Mouse (Mus musculus) heart, adult 2 months (tissue): ENCODE measurements around the gene Wwc2. TPM values are rescaled to one million over a fixed set of nuclear protein-coding genes. Genes with fewer than 3 reads are reported as not detected.
A peak's percentile ranks its signal among the peaks of the same experiment; 100 is the strongest.

Experiments used
- DNase-seq, 2 experiments: peaks; one replicate each; pipeline ENCODE4 v3.0.0; 2021
- H3K27ac ChIP-seq: fragments of 200-600 bp; 2 replicates; pipeline ENCODE4 v1.8.1; 2022
- H3K27me3 ChIP-seq: fragments of 200-500 bp; 2 replicates; pipeline ENCODE4 v1.6.1; 2012; ENCODE audit warnings: mild to moderate bottlenecking, low read length, inconsistent platforms, mixed read lengths; ENCODE audit not compliant: control insufficient read depth, insufficient read depth
- H3K36me3 ChIP-seq: fragments of 200-500 bp; 2 replicates; pipeline ENCODE4 v1.6.1; 2012; ENCODE audit warnings: low read length, inconsistent platforms; ENCODE audit not compliant: control insufficient read depth, insufficient read depth
- H3K4me1 ChIP-seq: fragments of 200-500 bp; 2 replicates; pipeline ENCODE4 v1.6.1; 2011; ENCODE audit warnings: low read length; ENCODE audit not compliant: control insufficient read depth, insufficient read depth
- H3K4me3 ChIP-seq: fragments of 200-600 bp; 2 replicates; pipeline ENCODE4 v1.8.1; 2022
- H3K79me2 ChIP-seq: fragments of 200-500 bp; replicated peaks from 2 replicates; pipeline ENCODE4 v1.6.1; 2012; ENCODE audit warnings: mild to moderate bottlenecking, inconsistent platforms, low read length, moderate library complexity, mixed read lengths; ENCODE audit not compliant: control insufficient read depth, insufficient read depth
- H3K9ac ChIP-seq: fragments of 200-500 bp; 2 replicates; pipeline ENCODE4 v1.6.1; 2012; ENCODE audit warnings: low read depth, mild to moderate bottlenecking, control low read depth, inconsistent platforms, low read length, mixed read lengths
- CTCF ChIP-seq: fragments of 200-600 bp; IDR thresholded peaks from 2 replicates; pipeline ENCODE4 v1.8.1; 2022; ENCODE audit warnings: antibody characterized with exemption, mild to moderate bottlenecking, moderate library complexity
- EP300 ChIP-seq: fragments of 200-500 bp; IDR thresholded peaks from 2 replicates; pipeline ENCODE4 v1.6.1; 2011; ENCODE audit warnings: low read depth, low read length, control low read depth; ENCODE audit not compliant: insufficient read depth
- POLR2A ChIP-seq: fragments of 200-500 bp; IDR thresholded peaks from 2 replicates; pipeline ENCODE4 v1.6.1; 2011; ENCODE audit warnings: mild to moderate bottlenecking, low read depth, low read length, control low read depth; ENCODE audit not compliant: insufficient read depth
- WGBS: fragments of 180-500 bp; shearing (Covaris S2); methylation state at CpG from one replicate; pipeline ENCODE4 v1.1.7; 2018; 5-methylcytosine and 5-hydroxymethylcytosine counted together
- intact Hi-C: fragments of 180-260 bp; cut with DNase I; formaldehyde crosslinking; loops from one replicate; pipeline ENCODE4 v1.15.1; 2025
- polyA plus RNA-seq: library from polyadenylated mRNA; depleted of rRNA; stranded (reverse); fragments of >200 nt; gene quantifications from 2 replicates; pipeline ENCODE4 v1.2.3, GENCODE M21; 2012
- total RNA-seq, 2 experiments: library from RNA; stranded (reverse); gene quantifications; 2 replicates each; pipeline ENCODE4 v1.2.3; 2021

Wwc2 gene
- total and polyA plus RNA-seq, 3 experiments, result 8.3 to 26.9 (median 25.2) TPM

DNA sequence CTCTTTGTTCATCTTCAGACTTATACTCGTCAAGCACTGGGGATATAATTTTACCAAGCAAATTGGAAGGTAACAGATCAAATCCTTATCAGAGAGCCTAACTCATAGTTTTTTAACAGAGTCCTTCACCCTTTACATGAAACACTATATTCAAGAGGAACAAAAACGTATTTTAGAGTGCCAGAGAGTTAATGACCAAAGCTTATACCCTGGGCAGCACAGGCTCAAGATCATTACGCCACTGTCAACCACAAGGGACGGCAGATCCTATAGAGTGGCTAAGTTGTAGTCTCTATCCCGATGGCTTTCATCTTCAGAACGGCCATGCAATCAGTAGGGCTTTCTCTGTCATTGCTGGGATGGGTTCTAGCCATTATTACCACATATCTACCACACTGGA is 168.9 kb downstream of the Wwc2 start, which contains the start of gene Cldn24:
Cldn24 (plus strand) TSS at position 301 of the 400 bp plus-strand sequence.
- no peak within 1 kb of the TSS for H3K9ac ChIP-seq
- H3K27ac ChIP-seq, result no peak within 1 kb of the TSS
- no peaks in the 10 kb centered on the region for H3K27me3 ChIP-seq
- H3K4me3 ChIP-seq, result no peak within 1 kb of the TSS
- H3K79me2 ChIP-seq, result no peaks in the 10 kb centered on the region
- 87% methylated on average over 6 of the region's 6 CpGs for WGBS
- no peaks in the 10 kb centered on the region for H3K4me1 ChIP-seq
- TF ChIP-seq CTCF (no peak), EP300 (no peak), POLR2A (no peak)
- intact Hi-C loops, result no loop called here
- no peak for DNase-seq
- H3K36me3 ChIP-seq, result no peaks in the 10 kb centered on the region

DNA sequence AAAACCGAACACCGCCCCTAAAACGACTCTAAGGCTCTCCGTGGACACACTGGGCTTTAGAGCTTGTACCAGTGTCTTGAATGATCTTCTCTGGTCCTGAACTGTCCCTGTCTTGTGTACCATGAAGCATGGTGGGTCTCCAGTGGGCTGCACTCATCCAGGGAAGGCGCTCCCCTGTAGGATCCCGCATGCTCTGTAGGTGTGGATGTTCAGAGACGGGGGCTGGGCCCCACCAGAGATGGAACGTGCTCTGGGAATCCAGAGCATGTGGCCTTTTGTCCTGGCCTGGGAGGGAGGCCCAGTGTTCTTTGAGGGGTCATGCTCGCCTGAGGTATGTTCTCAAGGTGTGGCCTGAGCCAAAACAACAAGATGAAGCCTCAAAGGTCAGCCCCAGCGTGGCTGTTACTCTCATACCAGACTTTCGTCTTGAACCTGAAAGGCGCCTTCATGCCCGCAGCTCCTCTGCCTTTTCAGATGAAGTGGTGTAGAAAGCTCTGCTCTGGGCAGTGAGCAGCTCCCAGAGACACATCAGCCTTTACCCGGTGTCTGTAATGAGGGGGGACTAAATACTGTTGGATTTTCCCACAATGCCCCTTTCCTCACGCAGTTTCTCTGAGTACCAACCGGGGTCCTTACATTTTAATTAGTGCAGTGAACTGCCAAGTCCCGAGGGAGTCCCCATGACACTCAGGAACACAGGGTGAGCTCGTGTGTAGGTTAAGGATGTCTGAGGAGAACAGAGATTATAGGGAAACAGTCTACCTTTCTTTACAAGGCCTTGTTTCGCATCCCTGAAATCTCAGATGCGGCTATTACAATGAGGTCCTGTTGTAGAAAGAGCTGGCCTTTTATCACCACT is 169.6 kb downstream of the Wwc2 start:
- 90% methylated on average over 20 of the region's 20 CpGs for WGBS
- no peak for TF ChIP-seq EP300
- no peak for TF ChIP-seq POLR2A
- TF ChIP-seq CTCF, result no peak
- H3K4me3 ChIP-seq, result no peak overlapping the region
- intact Hi-C loops, result no loop called here
- no peaks in the 10 kb centered on the region for H3K79me2 ChIP-seq
- no peaks in the 10 kb centered on the region for H3K4me1 ChIP-seq
- no peak overlapping the region for H3K9ac ChIP-seq
- H3K27ac ChIP-seq, result no peak overlapping the region
- no peaks in the 10 kb centered on the region for H3K36me3 ChIP-seq
- no peaks in the 10 kb centered on the region for H3K27me3 ChIP-seq
- DNase-seq, result peak in 1 of 2 experiments; percentile 10

DNA sequence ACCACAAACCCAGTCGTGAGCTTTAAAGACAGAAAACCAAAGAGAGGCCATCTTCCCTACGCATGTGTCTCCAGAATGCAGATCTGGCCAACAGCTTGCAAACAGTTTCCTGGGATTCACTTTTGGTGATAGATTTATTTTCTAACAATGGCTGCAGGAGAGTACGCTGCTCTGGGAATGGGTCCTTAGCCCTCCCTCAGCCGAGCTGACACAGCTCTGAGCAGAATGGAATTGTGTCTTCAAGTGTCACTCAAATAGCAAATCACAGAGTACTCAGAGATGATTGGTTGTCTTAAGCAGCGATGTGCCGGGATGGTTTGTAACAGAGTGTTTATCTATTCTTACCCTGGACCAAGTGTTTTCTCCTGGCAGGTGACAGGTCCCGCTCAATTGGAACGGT is 171.7 kb downstream of the Wwc2 start:
- no peak overlapping the region for H3K4me3 ChIP-seq
- H3K9ac ChIP-seq, result no peak overlapping the region
- 81% methylated on average over 8 of the region's 8 CpGs for WGBS
- H3K27ac ChIP-seq, result no peak overlapping the region
- H3K79me2 ChIP-seq, result no peaks in the 10 kb centered on the region
- no peaks in the 10 kb centered on the region for H3K27me3 ChIP-seq
- H3K36me3 ChIP-seq, result no peaks in the 10 kb centered on the region
- no peak for DNase-seq
- no peak for TF ChIP-seq EP300
- TF ChIP-seq CTCF, result no peak
- no peak for TF ChIP-seq POLR2A
- intact Hi-C loops, result no loop called here
- no peaks in the 10 kb centered on the region for H3K4me1 ChIP-seq

DNA sequence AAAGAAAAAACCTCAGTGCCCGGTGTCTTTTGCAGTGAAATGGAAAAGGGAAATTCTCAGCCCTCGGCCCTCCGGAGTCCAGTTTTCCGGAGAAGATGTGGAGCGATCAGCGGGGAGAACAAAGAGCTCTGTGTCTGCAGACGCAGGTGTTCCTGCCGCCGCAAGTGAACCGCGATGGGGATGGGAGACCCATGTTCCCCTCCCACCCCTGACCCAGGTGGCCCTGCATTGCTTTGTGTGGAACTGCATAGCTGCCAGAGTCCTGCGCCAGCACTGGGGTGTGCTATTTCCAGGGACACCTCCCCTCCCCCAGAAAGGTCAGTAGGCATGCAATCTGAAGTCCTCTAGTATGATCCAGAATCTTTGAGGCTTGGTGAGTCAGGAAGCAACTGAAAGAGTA is 179.5 kb downstream of the Wwc2 start:
- 87% methylated on average over 12 of the region's 12 CpGs for WGBS
- Histone ChIP-seq H3K36me3 (no peaks in the 10 kb centered on the region), H3K27ac (no peak overlapping the region), H3K4me1 (peaks cover 2% of the 10 kb centered on the region; the same call in 1 of the 2 replicates), H3K9ac (no peak overlapping the region), H3K79me2 (no peaks in the 10 kb centered on the region), H3K4me3 (no peak overlapping the region), H3K27me3 (no peaks in the 10 kb centered on the region)
- no peak for DNase-seq
- TF ChIP-seq POLR2A (no peak), EP300 (no peak), CTCF (no peak)
- intact Hi-C loops, result no loop called here

DNA sequence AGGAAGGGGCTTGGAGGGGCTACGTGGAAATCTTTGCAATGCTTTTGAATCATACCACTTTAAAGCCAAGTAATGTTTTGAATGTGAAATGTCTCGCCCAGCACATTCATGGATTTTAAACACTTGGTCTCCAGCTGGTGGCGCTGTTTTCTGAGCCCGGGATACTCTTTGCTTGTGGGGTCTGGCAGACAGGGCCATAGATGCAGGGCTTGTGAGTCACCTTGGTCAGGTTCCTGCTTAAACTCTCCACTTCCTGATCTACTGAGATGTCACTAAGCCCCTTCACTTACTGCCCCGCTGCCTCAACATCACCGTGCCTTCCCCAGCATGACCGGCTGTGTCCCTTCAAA is 180.1 kb downstream of the Wwc2 start:
- TF ChIP-seq CTCF, result 0 out of 2 replicates have a peak, but pooled peaks have one; percentile 14
- TF ChIP-seq POLR2A, result no peak
- no peak for TF ChIP-seq EP300
- H3K27ac ChIP-seq, result no peak overlapping the region

More for the DNA sequence above, 180.1 kb downstream of the Wwc2 start:
- no peaks in the 10 kb centered on the region for H3K79me2 ChIP-seq
- no peak overlapping the region for H3K9ac ChIP-seq
- 78% methylated on average over 7 of the region's 7 CpGs for WGBS
- no peaks in the 10 kb centered on the region for H3K27me3 ChIP-seq
- H3K36me3 ChIP-seq, result no peaks in the 10 kb centered on the region
- no peak for DNase-seq
- H3K4me3 ChIP-seq, result no peak overlapping the region
- peaks cover 2% of the 10 kb centered on the region; the same call in 1 of the 2 replicates for H3K4me1 ChIP-seq
- intact Hi-C loops, result no loop called here
